Mouse (Mus musculus): ENCODE results near the gene Gabpb2.
A peak's percentile ranks its signal among the peaks of the same experiment; 100 is the strongest.
"Not testable (repeated sequence)": the region's sequence is repeated elsewhere in the genome, so short reads cannot be mapped to it uniquely, and the experiment has no call there.

The Gabpb2 gene

DNA sequence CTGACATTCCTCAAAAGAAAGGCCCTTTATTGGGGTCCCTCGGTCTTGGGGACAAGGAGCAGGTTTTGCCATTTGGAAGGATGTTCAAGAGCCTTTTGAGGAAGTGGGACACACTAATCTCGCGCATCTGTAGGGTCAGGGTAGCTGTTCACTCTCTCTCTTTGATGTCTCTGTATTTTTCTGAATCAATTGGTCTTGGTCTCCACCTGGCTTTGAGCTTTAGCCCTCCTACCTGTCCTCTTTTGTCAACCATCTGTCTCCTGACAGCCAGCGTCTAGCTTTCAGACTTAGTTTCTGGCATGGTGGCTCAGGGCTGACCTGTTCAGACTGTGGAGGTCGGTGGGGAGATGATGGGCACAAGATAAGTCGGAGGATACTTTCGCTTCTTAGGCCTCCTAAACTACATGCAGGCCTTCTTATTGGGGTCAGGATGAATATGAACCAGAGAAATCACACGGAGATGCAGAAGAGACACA, 58.2 kb downstream of the Gabpb2 start:
- DNase-seq, result no peak

DNA sequence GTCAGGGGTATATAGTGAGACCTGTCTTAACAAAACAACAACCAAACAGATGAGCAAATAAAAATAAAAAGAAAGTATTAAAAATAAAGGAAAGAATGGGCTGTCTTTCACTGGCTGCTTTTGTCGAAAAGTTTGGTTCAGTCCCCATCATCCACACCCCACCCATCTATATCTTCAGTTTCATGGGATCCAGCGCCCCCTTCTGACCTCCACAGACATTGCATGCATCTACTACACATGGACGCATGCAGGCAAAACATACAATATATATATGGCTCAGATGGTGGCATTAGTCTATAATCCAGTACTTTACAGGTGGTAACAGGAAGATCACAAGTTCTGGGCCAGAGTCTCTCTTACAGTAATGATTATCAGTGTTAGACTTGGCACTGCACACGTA, 63.8 kb downstream of the Gabpb2 start:
- peak; percentile 30 to 43 for DNase-seq

GRCm38 (mm10) chr3:95147924-95148323, 69.8 kb downstream of the Gabpb2 start:
- DNase-seq, result no peak

- peak; percentile 66 to 76 for DNase-seq
Measured at GRCm38 (mm10) chr3:95142617-95143011, 75.1 kb downstream of the Gabpb2 start.

DNA sequence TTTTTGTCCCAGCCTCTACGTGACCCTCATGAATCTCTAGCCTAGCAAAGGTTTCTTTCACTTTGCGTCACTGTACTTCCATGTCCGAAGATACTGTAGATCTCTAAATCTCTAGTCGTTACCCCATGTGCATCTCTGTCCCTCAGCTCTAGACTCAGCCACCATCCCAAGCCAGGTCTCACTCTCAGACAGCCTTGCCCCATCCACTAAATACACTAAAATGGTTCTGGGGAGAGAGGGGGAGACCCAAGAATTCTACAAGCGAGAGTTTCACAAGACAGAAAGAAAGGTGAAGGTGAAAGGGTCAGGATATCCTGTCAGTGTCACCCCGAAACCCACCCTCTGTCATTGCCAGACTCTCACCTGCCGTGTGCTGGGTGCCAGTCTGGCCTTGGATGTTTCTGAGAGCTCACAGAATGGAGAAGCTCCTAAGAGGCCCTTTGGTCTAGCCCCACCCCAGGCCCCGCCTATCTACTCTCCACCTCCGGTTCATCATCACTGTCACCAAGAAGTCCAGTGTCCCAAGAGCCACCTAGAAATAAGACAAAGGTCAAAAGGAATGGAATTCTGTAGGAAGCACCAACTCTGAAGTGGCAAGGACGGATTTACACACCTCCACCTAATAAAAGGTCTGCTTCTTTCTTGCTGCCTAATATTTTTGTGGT, 75.6 kb downstream of the Gabpb2 start, which contains the start of gene Tnfaip8l2:
Tnfaip8l2 (minus strand) TSS at position 409 of the 665 bp plus-strand sequence.
- peak in 1 of 2 experiments; percentile 60 for DNase-seq

- peak; percentile 68 to 85 for DNase-seq
Measured at GRCm38 (mm10) chr3:95141474-95141873, 76.2 kb downstream of the Gabpb2 start.

- no peak for DNase-seq
Measured at GRCm38 (mm10) chr3:95140795-95141194, 76.9 kb downstream of the Gabpb2 start.

- DNase-seq, result no peak
Measured at GRCm38 (mm10) chr3:95140289-95140595, 77.5 kb downstream of the Gabpb2 start.

GRCm38 (mm10) chr3:95139586-95140288, 78.0 kb downstream of the Gabpb2 start:
- DNase-seq, result no peak

DNA sequence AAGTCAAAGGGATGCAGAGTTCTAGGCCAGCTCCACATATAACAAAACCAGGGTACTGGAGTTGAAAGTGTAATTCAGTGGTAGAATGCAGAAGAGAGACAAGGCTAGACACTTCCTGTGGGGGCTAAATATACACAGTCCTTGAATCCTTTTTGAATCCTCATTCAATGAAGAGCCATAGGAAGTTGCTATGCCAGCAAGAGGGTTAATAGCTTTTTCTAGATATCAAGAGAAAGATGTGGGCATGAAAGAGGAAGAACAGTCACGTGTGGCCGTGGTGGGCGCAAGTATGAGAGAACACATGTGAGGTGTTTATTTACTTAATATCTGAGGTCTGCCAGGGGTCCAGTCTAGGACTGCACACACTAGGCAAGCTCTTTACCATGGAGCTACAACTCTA, 81.4 kb downstream of the Gabpb2 start:
- DNase-seq, result no peak

- DNase-seq, result peak in 1 of 2 experiments; percentile 35
Measured at GRCm38 (mm10) chr3:95135433-95136052, 82.2 kb downstream of the Gabpb2 start.

GRCm38 (mm10) chr3:95135023-95135422, 82.7 kb downstream of the Gabpb2 start:
- peak; percentile 22 to 50 for DNase-seq

DNA sequence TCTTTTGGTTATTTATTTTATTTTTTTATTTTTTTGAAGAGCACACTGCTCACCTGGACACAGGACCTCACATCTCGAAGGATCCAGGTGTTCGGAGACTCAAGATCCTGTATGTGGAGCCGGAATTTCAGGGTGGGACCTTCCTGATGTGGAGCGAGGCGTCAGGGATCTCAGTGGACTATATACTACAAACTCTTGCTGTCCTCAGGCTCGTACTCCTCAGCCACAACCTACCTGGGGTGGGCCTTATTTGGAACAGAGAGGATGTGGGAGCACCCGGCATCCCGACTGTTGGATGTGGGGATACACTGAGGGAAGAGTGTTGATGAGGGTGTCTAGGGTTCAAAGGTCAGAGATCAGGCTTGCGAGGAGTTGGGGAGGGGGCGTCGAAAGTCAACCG, 83.6 kb downstream of the Gabpb2 start:
- DNase-seq, result not testable (repeated sequence)

- peak; percentile 85 to 92 for DNase-seq
Measured at GRCm38 (mm10) chr3:95133680-95134101, 84.0 kb downstream of the Gabpb2 start, which contains the start of the genes Scnm1 and Lysmd1. Gene Scnm1 (minus strand): TSS chr3:95134011. Gene Lysmd1 (plus strand): TSS chr3:95134088.

DNA sequence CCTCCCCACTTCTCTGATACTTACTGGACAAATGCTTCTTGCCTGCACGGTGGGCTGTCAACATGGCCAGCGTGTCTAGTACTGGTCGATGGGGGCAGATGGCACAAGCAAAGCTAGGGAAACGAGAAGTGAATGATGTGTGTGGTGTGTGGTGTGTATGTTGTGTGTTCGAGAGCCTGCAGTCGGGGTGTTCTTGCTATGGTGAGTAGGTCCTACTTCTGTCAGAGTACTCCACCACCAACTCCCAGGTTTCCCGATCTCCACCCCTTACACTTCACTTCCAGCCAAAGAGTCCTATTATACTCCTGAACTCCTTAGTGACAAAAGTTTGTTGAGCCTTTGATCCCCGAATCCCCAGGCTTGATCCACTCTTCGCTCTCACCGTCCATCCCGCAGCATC, 84.5 kb downstream of the Gabpb2 start:
- DNase-seq, result no peak

- not testable (repeated sequence) for DNase-seq
Measured at GRCm38 (mm10) chr3:95132389-95132788, 85.3 kb downstream of the Gabpb2 start.

Measured in thymus, adult 18-20 months (tissue).